10 mouse cellular contexts compared by ENCODE assay signal in the genomic region with DNA sequence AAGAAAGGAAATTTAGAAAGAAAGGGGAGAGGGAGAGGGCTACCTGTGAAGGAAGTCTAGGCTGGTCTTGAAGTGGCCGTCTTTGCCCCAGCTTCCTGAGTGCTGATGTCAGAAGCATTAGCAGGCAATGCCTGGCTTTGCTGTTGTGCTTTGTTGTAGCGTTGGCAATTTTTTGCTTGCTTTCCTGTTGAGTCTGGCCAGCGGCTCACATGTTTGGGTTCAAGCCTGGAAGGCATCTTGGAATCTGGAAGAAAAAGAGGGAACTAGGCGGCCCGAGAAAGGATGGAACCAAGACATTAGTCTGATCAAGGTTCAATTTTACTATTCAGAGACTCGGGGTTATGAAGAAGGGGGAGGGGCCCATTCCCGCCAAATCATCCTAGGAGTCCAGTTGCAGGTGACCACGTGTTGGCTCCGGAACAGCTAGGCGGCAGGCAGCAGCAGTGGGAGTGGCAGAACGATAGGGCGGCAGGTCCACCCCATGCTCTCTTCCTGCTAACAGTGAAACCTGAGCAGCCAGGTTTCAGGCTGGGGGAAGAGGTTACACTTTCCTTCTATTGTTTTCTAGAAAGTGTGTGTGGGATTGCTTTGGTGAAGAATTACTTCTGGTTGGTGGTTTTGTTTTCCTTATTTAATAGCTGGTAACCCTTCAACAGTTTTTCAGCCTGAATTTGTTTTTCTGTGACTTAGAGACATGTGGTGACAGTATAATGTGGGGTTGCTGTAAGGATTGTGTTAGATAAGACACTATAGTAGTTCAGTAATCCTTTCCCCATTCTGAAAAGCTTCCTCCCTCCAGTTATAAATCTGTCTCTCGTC. TPM values are rescaled to one million over a fixed set of nuclear protein-coding genes. Genes with fewer than 3 reads are reported as not detected.
DNase-seq lines count a peak whose midpoint lies in the region; ATAC-seq and TF ChIP-seq lines count a peak whose summit lies in the region.
"Had no signal": no experiment of that assay in that cellular context is flagged by ENCODE, and none has a peak within 500 bp of the region (broad histone marks: within the 10 kb centered on the region; RNA-seq: fewer than 3 reads in every experiment).

No protein-coding gene starts in this region.

- no peak overlapping the region for H3K4me3 ChIP-seq in heart, embryonic 15.5 days
- peak overlapping the region; percentile 26 to 45; a peak in 2 of 4 replicates for H3K4me3 ChIP-seq in ES-E14 (ENCODE audit: insufficient read depth in 1 of 2, low read depth in 1 of 2, low read length in 2 of 2, poor library complexity in 1 of 2, severe bottlenecking in 1 of 2)
- no peak overlapping the region for H3K4me3 ChIP-seq in liver, embryonic 15.5 days (replicated peaks)
- H3K4me3 ChIP-seq: hindbrain, embryonic 10.5 days had no signal

- intact Hi-C loops in gastrocnemius, postnatal 14 days (cut with DNase I; ENCODE audit: low total_unique reads): no loop called here

- H3K4me1 ChIP-seq in heart, embryonic 15.5 days (replicated peaks): peaks cover 15% of the 10 kb centered on the region
- peaks cover 5 to 6% of the 10 kb centered on the region in 2 experiments; a peak in 3 of 4 replicates for H3K4me1 ChIP-seq in ES-E14 (ENCODE audit: control insufficient read depth in 2 of 2, insufficient read depth in 2 of 2, low read length in 2 of 2, poor library complexity in 1 of 2)
- peaks cover 22% of the 10 kb centered on the region for H3K4me1 ChIP-seq in liver, embryonic 15.5 days (replicated peaks)

- H3K36me3 ChIP-seq in heart, embryonic 15.5 days: no peaks in the 10 kb centered on the region
- no peaks in the 10 kb centered on the region for H3K36me3 ChIP-seq in ES-E14 (ENCODE audit: control insufficient read depth, insufficient read depth, low read length, poor library complexity, severe bottlenecking)
- no peaks in the 10 kb centered on the region for H3K36me3 ChIP-seq in liver, embryonic 15.5 days (replicated peaks)
- H3K36me3 ChIP-seq: hindbrain, embryonic 10.5 days had no signal

- H3K27me3 ChIP-seq in heart, embryonic 15.5 days: no peaks in the 10 kb centered on the region
- no peaks in the 10 kb centered on the region for H3K27me3 ChIP-seq in liver, embryonic 15.5 days

- H3K9me3 ChIP-seq in heart, embryonic 15.5 days (replicated peaks): no peaks in the 10 kb centered on the region
- H3K9me3 ChIP-seq in ES-E14 (ENCODE audit: control insufficient read depth, insufficient read depth, low read depth, low read length): no peaks in the 10 kb centered on the region
- H3K9me3 ChIP-seq in liver, embryonic 15.5 days (replicated peaks): no peaks in the 10 kb centered on the region
- H3K9me3 ChIP-seq: hindbrain, embryonic 10.5 days had no signal

- no peak overlapping the region for H3K9ac ChIP-seq in heart, embryonic 15.5 days
- peak overlapping the region; percentile 73 for H3K9ac ChIP-seq in ES-E14 (ENCODE audit: insufficient read depth, low read depth, low read length, poor library complexity, severe bottlenecking)
- H3K9ac ChIP-seq in liver, embryonic 15.5 days: 0 out of 2 replicates have a peak overlapping the region, but pooled peaks have one; percentile 11

- 20% methylated on average over 13 of the region's 13 CpGs for WGBS in heart, embryonic 15.5 days
- WGBS in liver, embryonic 15.5 days (ENCODE audit: insufficient replicate concordance): 14% methylated on average over 13 of the region's 13 CpGs

- no peak overlapping the region for H3K27ac ChIP-seq in heart, embryonic 15.5 days
- peak overlapping the region; percentile 65 for H3K27ac ChIP-seq in ES-E14 (ENCODE audit: insufficient read depth, low read depth, low read length, poor library complexity, severe bottlenecking)
- H3K27ac ChIP-seq in liver, embryonic 15.5 days (replicated peaks): no peak overlapping the region
- H3K27ac ChIP-seq: hindbrain, embryonic 10.5 days had no signal

- no peak for ATAC-seq in heart, embryonic 15.5 days (replicated peaks; ENCODE audit: insufficient number of reproducible peaks, insufficient read depth, low FRiP score, low read depth)
- no peak for ATAC-seq in liver, embryonic 15.5 days (ENCODE audit: insufficient read depth)
- no peak for ATAC-seq in megakaryocyte progenitor cell, adult 5-6 weeks (replicated peaks; ENCODE audit: poor library complexity)

- H3K4me2 ChIP-seq in heart, embryonic 15.5 days: peak overlapping the region; percentile 29; the same call in 1 of the 2 replicates
- peak overlapping the region; percentile 13; the same call in 1 of the 2 replicates for H3K4me2 ChIP-seq in liver, embryonic 15.5 days

- no peak for DNase-seq in heart, adult 18-20 months
- DNase-seq in ES-E14 (ENCODE audit: low read depth, low spot score) (no peak), MN1 (ENCODE audit: low spot score) (no peak)
- peak; percentile 66 to 74 for DNase-seq in kidney, adult 8-10 months
- DNase-seq in gastrocnemius, postnatal 14 days: no peak

- in situ Hi-C loops in ES-E14 (cut with MboI; ENCODE audit: low sequenced_read_pairs in 2 of 2, unreplicated experiment in 2 of 2): no loop called here

TF ChIP-seq in ES-E14, 5 proteins besides CTCF, POLR2A, EP300 and RAD21:
- no peak for TF ChIP-seq HCFC1 (IDR thresholded peaks at IDR 0.05; ENCODE audit: borderline replicate concordance, insufficient read depth, low read length)
- TF ChIP-seq ZC3H11A (IDR thresholded peaks at IDR 0.05; ENCODE audit: borderline replicate concordance, low read depth, low read length): no peak
- no peak for TF ChIP-seq ZNF384 (IDR thresholded peaks at IDR 0.05; ENCODE audit: low read depth, low read length)
- no peak for TF ChIP-seq CHD2 (IDR thresholded peaks at IDR 0.05; ENCODE audit: low read depth, low read length)
- no peak for TF ChIP-seq MAFK (IDR thresholded peaks at IDR 0.05; ENCODE audit: insufficient read depth, low read depth, low read length)

RNA-seq across cellular contexts. Expression of a gene that starts 48.6 kb away (rescaled TPM):
- 0.24 and 0.27 TPM in 2 replicates for polyA plus RNA-seq in heart, embryonic 15.5 days (2015; fragmentation: Nextera tagmentation; extraction: Ambion mirVana)
- under 1 TPM; 0.07 to 0.15 TPM for total RNA-seq in heart, adult 18-20 months (2021)
- 10.4 and 11.4 TPM in 2 replicates for total RNA-seq in ES-E14 (2012; rRNA removed)
- polyA plus RNA-seq in liver, embryonic 15.5 days (2015; fragmentation: Nextera tagmentation; extraction: Ambion mirVana): 0.05 TPM in 2 replicates
- total RNA-seq in gastrocnemius, postnatal 14 days (2021): under 1 TPM; 0.53 to 0.59 TPM
- 0.07 and 2.4 TPM in 2 replicates for total RNA-seq in megakaryocyte progenitor cell, adult 5-6 weeks (2015)
- total RNA-seq in megakaryocyte progenitor cell, adult 5-6 weeks (2017): 0.27 and 0.29 TPM in 2 replicates
- polyA plus RNA-seq: hindbrain, embryonic 10.5 days; stomach, embryonic 14.5 days had no signal

RNA-seq across cellular contexts. Expression of a gene that starts 48.7 kb away (rescaled TPM):
- polyA plus RNA-seq in heart, embryonic 15.5 days (2015; fragmentation: Nextera tagmentation; extraction: Ambion mirVana): 8.5 and 9.5 TPM in 2 replicates
- 1 to 10 TPM; 1.8 to 1.9 TPM for total RNA-seq in heart, adult 18-20 months (2021)
- 6.7 and 9.9 TPM in 2 replicates for total RNA-seq in ES-E14 (2012; rRNA removed)
- polyA plus RNA-seq in liver, embryonic 15.5 days (2015; fragmentation: Nextera tagmentation; extraction: Ambion mirVana): 4.1 and 4.3 TPM in 2 replicates
- total RNA-seq in gastrocnemius, postnatal 14 days (2021): under 1 TPM; 0.78 to 0.98 TPM
- total RNA-seq in megakaryocyte progenitor cell, adult 5-6 weeks (2015): 2.5 and 4.9 TPM in 2 replicates
- total RNA-seq in megakaryocyte progenitor cell, adult 5-6 weeks (2017): 5.4 and 8.0 TPM in 2 replicates

Comparison
In these comparisons a context has a peak if more than half of its experiments do, and no peak if none do; other contexts are left out.
1. H3K4me3 ChIP-seq: peak in ES-E14 (2 of 2); none in heart, embryonic 15.5 days (single experiment) and liver, embryonic 15.5 days (single experiment).
2. DNase-seq: peak in kidney, adult 8-10 months (2 of 2); none in heart, adult 18-20 months (0 of 2), ES-E14 (single experiment), gastrocnemius, postnatal 14 days (single experiment) and MN1 (single experiment).